Mouse (Mus musculus) heart, postnatal 0 days (tissue): Measurements from ENCODE around the gene Stap2. TPM values are rescaled to one million over a fixed set of nuclear protein-coding genes. Genes with fewer than 3 reads are reported as not detected.

Source experiments
- ATAC-seq: fragments of 200-750 bp; cut with Nextera tagmentation; 2 replicates; pipeline ENCODE4 v1.8.0; 2017; ENCODE audit warnings: low read depth, moderate number of reproducible peaks, moderate library complexity; ENCODE audit not compliant: insufficient read depth
- DNase-seq: peaks from one replicate; pipeline ENCODE4 v3.0.0-alpha.2; 2016; ENCODE audit warnings: low spot score
- H3K27ac ChIP-seq: fragments of 300-500 bp; sonication (generic); 2 replicates; pipeline ENCODE4 v1.5.1; 2014; ENCODE audit warnings: low read depth, mild to moderate bottlenecking
- H3K27me3 ChIP-seq: fragments of 300-500 bp; sonication (generic); 2 replicates; pipeline ENCODE4 v1.6.1; 2014; ENCODE audit warnings: low read length, mixed read lengths; ENCODE audit not compliant: control insufficient read depth, insufficient read depth
- H3K36me3 ChIP-seq: fragments of 300-500 bp; sonication (generic); replicated peaks from 2 replicates; pipeline ENCODE4 v1.6.1; 2014; ENCODE audit warnings: low read length, mixed read lengths; ENCODE audit not compliant: control insufficient read depth, insufficient read depth
- H3K4me1 ChIP-seq: fragments of 300-500 bp; sonication (generic); 2 replicates; pipeline ENCODE4 v1.6.1; 2014; ENCODE audit warnings: antibody characterized with exemption; ENCODE audit not compliant: control insufficient read depth, insufficient read depth
- H3K4me2 ChIP-seq: fragments of 300-500 bp; sonication (generic); 2 replicates; pipeline ENCODE4 v1.6.1; 2014; ENCODE audit warnings: low read depth, mild to moderate bottlenecking, low read length, moderate library complexity
- H3K4me3 ChIP-seq: fragments of 300-500 bp; sonication (generic); 2 replicates; pipeline ENCODE4 v1.5.1; 2014; ENCODE audit warnings: low read depth, low read length
- H3K9ac ChIP-seq: fragments of 300-500 bp; sonication (generic); replicated peaks from 2 replicates; pipeline ENCODE4 v1.6.1; 2014; ENCODE audit warnings: low read depth, low read length, mixed read lengths
- H3K9me3 ChIP-seq: fragments of 300-500 bp; sonication (generic); replicated peaks from 2 replicates; pipeline ENCODE4 v1.6.1; 2016; ENCODE audit warnings: low read length; ENCODE audit not compliant: control insufficient read depth
- CTCF ChIP-seq: IDR thresholded peaks from 2 replicates; pipeline ENCODE4 v1.5.1; 2016; ENCODE audit warnings: antibody characterized with exemption, control low read depth, low read depth
- EP300 ChIP-seq: IDR thresholded peaks from 2 replicates; pipeline ENCODE4 v1.6.1; 2016; ENCODE audit warnings: antibody characterized with exemption, low read depth
- WGBS: fragments of 180-500 bp; shearing (Covaris S2); extraction: QIAGEN DNeasy Blood & Tissue Kit; methylation state at CpG from one replicate; pipeline ENCODE4 v1.1.7; 2014; 5-methylcytosine and 5-hydroxymethylcytosine counted together
- polyA plus RNA-seq: library from polyadenylated mRNA; unstranded; fragments of >200 nt; fragmentation: Nextera tagmentation; extraction: Ambion mirVana; gene quantifications from 2 replicates; pipeline ENCODE4 v1.2.1, GENCODE M21; 2015
- total RNA-seq: library from RNA; depleted of rRNA; stranded (reverse); fragments of >200 nt; gene quantifications from 2 replicates; pipeline ENCODE4 v1.2.3, GENCODE M21; 2014; ENCODE audit warnings: low replicate concordance

The Stap2 gene
- total and polyA plus RNA-seq, 2 experiments from 2014 or later, result 16.0 to 23.7 TPM

DNA sequence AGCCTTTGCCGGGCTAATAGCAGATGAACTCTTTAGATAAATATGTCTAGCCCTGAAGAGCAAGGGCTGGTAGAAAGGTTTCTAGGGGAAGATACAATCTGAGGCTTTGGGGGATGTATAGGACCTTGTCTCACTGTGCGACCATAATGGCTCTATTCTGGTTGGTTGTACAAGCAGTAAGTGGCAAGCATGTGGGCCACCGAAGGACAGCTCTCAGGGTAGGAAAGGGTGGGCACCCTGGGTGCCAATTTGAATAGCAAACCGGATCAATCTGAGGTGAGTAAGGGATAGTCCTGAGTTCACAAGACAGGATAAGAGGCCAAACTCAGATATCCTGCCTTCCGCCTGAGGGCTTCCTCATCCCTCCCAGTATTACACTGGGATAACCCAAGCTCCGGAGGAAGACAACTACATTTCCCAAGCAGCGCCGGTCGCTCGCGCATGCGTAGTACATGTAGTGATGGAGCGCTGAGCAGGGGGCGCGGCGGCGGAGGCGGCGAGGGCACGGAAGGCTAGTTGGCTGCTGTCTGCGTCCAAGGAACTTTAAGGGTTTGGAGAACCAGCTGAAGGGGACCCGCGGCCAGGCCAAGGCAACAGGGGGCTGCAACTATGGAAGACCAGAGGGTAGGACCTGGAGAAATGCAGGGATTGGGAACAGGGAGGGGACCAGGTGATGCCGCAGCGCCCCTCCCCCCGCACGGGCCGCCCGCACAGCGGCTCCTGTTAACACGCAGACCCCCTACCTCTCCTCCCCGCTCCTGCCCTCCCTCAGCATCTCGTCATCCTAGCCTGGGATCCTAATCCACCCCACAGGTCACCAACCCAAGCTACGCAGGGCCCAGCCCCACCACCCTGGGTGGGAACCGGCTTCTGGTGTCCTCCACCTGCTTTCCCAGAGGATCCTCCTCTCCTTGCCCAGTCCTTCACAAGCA is 19.1 kb downstream of the Stap2 start, which contains the start of gene Fsd1:
Gene Fsd1, plus strand, starts transcription at position 480 of the 932 bp plus-strand sequence.
- Histone ChIP-seq H3K27me3 (peaks cover 19% of the 10 kb centered on the region), H3K27ac (no peak within 1 kb of the TSS), H3K9ac (no peak within 1 kb of the TSS), H3K4me2 (peak within 1 kb of the TSS; percentile 45), H3K36me3 (no peaks in the 10 kb centered on the region), H3K9me3 (no peaks in the 10 kb centered on the region), H3K4me1 (no peaks in the 10 kb centered on the region), H3K4me3 (no peak within 1 kb of the TSS)
- TF ChIP-seq EP300 (no peak), CTCF (no peak)
- DNase-seq, result no peak
- peak; percentile 40; the same call in 1 of the 2 replicates for ATAC-seq
- 12% methylated on average over 26 of the region's 35 CpGs for WGBS

DNA sequence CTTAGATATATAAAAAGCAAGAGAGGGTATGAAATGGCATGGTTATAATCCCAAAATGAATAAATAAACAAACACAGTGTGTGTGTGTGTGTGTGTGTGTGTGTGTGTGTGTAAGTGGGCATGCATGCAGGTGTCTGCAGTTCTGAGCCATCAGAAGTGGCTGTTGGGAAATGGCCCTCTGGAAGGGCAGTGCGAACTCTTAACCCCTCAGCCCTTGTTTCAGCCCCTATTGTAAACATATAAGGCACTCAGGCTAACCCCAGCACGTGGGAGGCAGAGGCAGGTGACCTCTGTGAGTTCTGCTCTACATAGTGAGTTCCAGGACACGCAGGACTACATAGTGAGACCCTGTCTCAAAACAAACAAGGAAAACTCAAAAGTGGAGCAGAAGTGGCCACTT is 28.1 kb downstream of the Stap2 start:
- Histone ChIP-seq H3K4me2 (no peak overlapping the region), H3K27ac (no peak overlapping the region), H3K27me3 (no peaks in the 10 kb centered on the region), H3K36me3 (no peaks in the 10 kb centered on the region), H3K4me1 (no peaks in the 10 kb centered on the region), H3K4me3 (no peak overlapping the region), H3K9me3 (no peaks in the 10 kb centered on the region), H3K9ac (no peak overlapping the region)
- DNase-seq (no peak), ATAC-seq (no peak)
- WGBS, result 61% methylated on average over 3 of the region's 3 CpGs
- TF ChIP-seq EP300 (no peak), CTCF (no peak)

DNA sequence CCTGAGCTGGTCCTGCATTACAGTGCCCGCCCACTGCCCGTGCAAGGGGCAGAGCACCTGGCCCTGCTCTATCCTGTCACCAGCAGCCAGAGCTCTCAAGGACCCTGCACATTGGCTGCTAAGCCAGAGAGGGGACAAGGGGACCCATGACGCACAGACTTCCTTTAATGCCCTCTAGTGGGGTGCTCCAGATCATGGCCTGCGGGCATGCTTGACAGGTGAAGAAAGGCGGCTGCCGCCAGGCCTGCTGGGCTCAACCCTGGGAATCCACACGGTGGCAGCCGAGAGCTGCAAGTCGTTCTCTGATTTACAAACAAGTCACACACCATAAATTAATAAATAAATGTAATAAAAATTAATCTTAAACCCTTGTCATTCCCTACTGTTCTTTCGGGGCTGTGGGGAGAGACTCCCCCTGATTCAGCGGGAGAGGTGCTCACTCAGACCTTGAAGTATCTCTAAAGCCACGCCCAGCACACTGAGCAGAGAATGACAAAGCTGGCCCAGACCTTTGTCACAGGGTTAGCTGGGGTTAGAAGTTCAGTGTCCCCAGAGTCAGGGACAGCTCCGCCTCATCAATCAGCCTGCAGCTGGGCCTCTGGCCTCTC is 29.0 kb downstream of the Stap2 start:
- H3K4me3 ChIP-seq, result no peak overlapping the region
- DNase-seq (peak; percentile 74), ATAC-seq (peak; percentile 76)
- peaks cover 5% of the 10 kb centered on the region; the same call in 1 of the 2 replicates for H3K27me3 ChIP-seq
- TF ChIP-seq EP300, result no peak
- peak; percentile 82 for TF ChIP-seq CTCF
- 16% methylated on average over 13 of the region's 13 CpGs for WGBS
- H3K9ac ChIP-seq, result no peak overlapping the region
- H3K4me2 ChIP-seq, result no peak overlapping the region
- H3K4me1 ChIP-seq, result no peaks in the 10 kb centered on the region
- H3K9me3 ChIP-seq, result no peaks in the 10 kb centered on the region
- H3K36me3 ChIP-seq, result no peaks in the 10 kb centered on the region
- no peak overlapping the region for H3K27ac ChIP-seq

GRCm38 (mm10) chr17:55971453-55971852 is 33.9 kb downstream of the Stap2 start:
- Histone ChIP-seq H3K27ac (no peak overlapping the region), H3K4me1 (peaks cover 11% of the 10 kb centered on the region; the same call in 1 of the 2 replicates), H3K9me3 (no peaks in the 10 kb centered on the region), H3K4me3 (no peak overlapping the region), H3K9ac (0 out of 2 replicates have a peak overlapping the region, but pooled peaks have one; percentile 18), H3K36me3 (peaks cover 14% of the 10 kb centered on the region), H3K4me2 (no peak overlapping the region), H3K27me3 (peaks cover 15% of the 10 kb centered on the region)
- DNase-seq, result no peak
- no peak for ATAC-seq
- WGBS, result 37% methylated on average over 22 of the region's 22 CpGs
- TF ChIP-seq EP300 (no peak), CTCF (no peak)

- 9% methylated on average over 48 of the region's 55 CpGs for WGBS
These were observed 35.2 kb downstream of the Stap2 start, which contains the start of gene Shd for GRCm38 (mm10) chr17:55969966-55970891. TSS of gene Shd (plus strand) at chr17:55970467.

More at GRCm38 (mm10) chr17:55969966-55970891, 35.2 kb downstream of the Stap2 start, which contains the start of gene Shd:
- Histone ChIP-seq H3K36me3 (peaks cover 25% of the 10 kb centered on the region), H3K4me1 (peaks cover 11% of the 10 kb centered on the region; the same call in 1 of the 2 replicates), H3K9me3 (no peaks in the 10 kb centered on the region), H3K4me3 (peak within 1 kb of the TSS; percentile 48), H3K27me3 (peaks cover 15% of the 10 kb centered on the region), H3K9ac (peak within 1 kb of the TSS; percentile 49), H3K27ac (no peak within 1 kb of the TSS), H3K4me2 (peak within 1 kb of the TSS; percentile 95)
- no peak for TF ChIP-seq EP300
- TF ChIP-seq CTCF, result no peak
- peak; percentile 49 for ATAC-seq
- DNase-seq, result no peak
